Mouse (Mus musculus) urinary bladder, adult 18-20 months (tissue): Measurements from ENCODE around the gene Homer1.

ENCODE experiments used
- DNase-seq, 2 experiments: peaks; one replicate each; pipeline ENCODE4 v3.0.0; 2022; ENCODE audit warnings: low spot score in 2 of 2, mixed read lengths in 2 of 2

Homer1 gene

DNA sequence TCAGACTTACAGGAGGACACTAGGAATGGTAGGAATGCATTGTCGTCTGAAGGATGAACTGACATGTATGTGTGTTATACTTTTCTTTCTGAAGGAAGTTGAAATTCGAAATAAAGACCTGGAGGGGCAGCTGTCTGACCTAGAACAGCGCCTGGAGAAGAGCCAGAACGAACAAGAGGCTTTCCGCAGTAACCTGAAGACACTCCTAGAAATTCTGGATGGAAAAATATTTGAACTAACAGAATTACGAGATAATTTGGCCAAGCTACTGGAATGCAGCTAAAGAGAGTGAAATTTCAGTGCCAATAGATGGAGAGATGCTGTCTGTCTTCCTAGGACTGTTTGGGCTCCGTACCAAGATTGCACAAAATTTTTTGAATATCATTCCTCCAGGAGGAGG, 102.5 kb downstream of the Homer1 start:
- DNase-seq, result no peak

DNA sequence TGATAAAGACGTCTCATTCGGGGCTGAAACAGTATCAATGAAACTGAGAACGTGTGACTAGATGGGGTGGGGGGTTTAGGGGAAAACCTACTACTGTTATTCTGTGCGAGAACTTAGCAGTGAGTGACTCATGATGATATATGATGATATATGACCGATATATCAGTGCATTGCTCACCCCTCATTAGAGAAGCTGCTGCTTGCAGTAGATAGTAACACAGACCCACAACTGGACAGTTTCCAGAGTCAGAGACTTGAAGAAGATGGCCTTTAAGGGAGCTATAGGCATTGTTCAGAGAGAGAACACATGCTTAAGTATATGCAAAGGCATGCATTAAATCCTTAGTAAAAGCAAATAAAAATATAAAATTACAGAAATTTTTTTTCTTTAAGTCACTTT, 107.4 kb downstream of the Homer1 start:
- DNase-seq, result no peak

DNA sequence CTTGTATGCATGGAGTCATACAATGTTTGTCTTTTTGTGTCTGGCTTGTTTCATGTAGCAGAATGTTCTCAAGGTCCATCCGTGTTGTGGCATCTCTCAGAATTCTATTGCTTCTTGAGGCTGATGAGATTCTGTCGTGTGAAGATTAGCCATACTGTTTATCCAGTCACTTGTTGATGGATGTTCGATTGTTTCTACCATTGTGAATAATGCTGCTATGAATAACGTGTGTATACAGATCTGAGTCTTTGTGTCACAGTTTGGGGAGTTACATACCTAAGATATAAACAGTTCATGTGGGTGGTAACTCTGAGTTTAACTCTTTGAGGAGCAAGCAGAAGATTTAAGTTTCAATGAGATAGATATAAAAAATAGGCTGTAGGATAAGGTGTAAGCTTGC, 110.9 kb downstream of the Homer1 start:
- no peak for DNase-seq

DNA sequence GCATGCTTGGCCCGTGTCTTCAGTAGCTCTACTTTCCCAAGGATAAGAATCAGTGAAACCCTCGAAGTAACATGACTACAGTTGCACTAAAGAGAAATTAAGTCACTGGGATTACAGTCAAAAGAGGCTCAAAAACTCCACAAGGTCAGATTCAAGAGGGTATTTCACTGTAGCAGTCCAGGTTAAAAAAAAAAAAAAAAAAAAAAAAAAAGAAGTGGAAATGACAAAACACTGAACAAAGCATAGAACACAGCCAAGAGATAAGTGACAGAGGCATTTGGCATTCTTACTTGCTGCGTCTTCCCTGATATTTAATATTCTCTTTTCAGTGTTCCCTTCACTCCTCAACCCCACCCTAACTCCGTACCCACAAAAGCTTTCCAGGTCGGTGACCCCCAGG, 115.6 kb downstream of the Homer1 start:
- DNase-seq, result no peak

DNA sequence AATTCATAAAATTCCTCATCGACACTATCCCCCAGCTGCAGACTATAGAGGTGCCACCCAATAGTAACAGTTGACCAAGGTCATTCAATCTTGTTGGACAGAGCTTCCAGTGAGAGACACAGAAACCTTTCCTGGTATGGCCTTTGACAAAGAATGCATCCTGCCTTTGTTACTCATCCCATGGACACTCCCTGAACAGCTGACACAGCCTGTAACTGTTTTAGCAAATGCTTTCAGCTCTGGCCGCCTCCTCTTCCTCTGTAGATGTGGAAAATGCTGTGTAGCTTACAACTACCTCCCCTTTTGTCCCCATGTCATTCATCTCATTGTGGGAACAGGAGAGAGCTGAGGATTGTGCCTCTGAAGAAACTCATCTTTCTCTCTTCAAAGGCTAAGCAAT, 118.9 kb downstream of the Homer1 start:
- no peak for DNase-seq

DNA sequence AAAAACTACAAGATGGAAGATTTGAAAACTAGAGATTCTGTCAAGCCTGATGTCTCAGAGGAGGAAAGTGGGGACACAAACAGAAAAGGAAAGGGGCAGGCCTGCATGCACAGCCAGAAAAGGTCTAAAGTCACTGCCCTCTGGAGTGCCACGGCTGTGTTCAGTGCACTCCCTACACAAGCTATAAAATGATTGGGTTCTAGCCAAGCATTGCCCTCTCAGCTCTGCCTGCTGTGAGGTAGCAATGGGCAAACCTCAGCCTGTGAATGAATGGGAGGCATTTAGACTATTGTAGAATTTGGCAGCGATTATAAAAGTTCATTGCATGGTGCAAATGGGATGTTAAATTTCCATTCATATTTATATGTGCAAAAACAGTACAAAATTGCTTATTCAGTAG, 120.3 kb downstream of the Homer1 start:
- no peak for DNase-seq

DNA sequence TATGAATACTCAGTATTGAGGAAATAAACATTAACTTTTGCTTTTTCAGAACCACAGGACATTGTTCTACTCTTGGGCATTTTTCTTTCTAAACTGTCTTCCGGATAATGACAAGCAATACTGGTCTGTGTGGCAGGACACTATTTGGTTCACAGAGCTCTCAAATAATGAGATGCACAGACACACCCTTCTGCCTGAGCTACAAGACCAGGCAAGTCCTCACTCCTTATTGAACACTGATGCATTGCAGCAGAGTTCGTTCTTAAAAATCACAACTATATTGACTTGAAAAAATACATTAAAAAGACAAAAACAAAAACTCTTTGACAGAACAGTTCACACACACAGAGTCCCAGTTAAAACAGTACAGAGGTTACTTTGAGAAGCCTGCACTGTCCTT, 123.8 kb downstream of the Homer1 start:
- no peak for DNase-seq

DNA sequence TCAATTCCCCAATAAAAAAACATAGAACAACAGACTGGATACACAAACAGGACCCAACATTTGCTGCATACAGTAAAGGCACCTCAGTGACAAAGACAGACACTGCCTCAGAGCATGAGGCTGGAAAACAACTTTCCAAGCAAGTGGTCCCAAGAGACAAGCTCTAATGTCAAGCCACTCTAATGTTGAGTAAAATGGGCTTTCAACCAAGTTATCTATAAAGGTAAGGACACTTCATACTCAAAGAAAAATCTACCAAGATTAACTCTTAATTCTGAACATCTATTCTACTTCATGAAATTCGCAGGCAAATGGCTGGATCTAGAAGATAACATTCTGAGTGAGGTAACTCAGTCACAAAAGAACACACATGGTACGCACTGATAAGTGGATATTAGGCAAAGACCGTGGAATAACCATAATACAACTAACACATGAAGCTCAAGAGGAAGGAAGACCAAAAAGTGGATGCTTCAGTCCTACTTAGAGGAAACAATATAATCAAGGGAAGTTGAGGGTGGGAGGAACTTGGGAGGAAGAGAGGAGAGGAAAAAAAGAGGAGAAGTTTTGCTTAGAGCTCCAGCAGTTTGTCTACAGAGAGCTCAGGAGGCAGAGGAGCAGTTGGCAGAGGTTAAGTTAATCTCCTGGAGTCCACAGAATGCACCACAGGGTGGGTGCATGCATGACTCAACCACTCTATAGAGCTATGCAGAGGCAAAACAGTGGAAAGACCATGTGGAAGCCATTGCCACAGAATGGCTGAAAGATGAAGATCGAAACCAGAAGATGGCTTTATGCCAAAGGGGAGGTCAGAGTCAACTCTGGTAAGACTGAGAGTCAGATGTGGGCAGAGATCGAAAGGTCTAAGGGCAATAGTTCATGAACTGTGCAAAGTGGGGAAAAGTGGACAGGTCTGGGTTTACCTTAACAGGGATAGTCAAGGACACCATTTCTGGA, 128.8 kb downstream of the Homer1 start:
- no peak for DNase-seq

DNA sequence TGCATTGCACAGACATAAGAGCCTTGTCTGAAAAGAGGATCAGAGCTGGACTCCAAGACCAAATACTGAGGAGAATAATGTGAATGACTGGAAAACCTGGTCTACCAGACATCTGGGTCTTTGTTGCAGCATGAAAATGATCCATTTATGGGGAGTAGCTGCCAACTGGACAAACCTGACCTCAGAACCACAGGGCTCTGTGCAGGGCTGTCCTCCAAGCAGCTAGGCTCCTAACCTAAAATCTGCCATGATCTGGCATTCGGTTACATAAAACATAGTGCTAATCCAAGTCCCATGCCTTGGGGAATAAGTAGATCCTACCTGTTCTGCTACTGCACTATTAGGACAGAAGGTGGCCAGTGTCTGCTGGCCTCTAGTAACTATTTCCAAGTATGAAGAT, 129.8 kb downstream of the Homer1 start:
- DNase-seq, result no peak

DNA sequence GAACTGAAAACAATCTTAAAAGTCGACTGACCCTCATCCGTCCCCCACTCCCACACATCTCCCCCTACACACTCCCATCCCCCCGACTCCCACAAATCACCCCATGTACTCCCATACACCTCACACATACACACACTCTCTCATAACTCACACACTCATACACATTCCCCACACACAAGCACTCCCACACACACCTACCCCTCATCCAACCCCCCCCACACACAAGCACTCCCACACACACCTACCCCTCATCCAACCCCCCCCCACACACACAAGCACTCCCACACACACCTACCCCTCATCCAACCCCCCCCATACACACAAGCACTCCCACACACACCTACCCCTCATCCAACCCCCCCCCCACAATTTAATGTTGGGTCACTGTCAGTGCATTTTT, 140.7 kb downstream of the Homer1 start:
- no peak for DNase-seq

DNA sequence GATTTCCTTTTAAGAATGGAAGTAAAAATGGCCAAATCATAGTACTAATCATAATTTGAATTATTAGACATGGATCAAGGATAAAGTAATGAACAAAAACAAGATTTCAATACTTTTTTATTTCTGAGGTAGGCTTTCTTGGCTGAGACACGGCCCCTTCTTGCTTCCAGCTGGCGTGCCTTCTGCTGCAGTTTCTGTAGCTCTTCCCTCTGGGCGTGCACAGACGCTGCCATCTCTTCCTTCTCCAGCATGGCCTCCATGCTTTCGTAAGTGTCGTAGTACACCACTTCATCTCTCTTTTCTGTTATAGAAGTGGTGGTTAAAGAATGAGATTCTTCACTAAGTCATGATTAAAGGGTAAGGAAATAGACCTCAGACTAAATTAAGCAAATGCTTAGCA, 153.8 kb downstream of the Homer1 start:
- no peak for DNase-seq
